Mouse (Mus musculus): ENCODE data around the gene Pttg1. TPM values are rescaled to one million over a fixed set of nuclear protein-coding genes. Genes with fewer than 3 reads are reported as not detected.

Gene Pttg1
- polyA plus RNA-seq, 1 experiment from 2014 or later: 53.0 TPM

DNA sequence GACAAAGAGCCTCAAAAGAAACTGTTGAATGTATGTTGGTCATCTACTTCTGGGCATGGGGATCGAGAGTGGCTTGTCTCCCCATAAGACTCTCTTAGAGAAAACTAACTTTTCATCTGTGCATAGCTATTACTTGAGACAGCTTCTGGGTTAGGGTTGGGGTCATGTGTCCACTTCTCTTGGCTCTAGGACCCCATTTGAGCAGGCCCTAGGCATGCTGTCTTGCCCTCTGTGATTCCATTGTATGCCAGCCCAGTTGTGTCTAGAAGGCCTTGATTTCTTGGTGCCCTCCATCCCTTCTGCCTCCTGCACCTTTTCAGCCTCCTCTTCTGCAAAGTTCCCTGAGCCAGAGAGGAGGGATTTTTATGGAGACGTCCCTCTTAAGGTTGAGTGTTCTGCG is 54.2 kb downstream of the Pttg1 start:
- no peak overlapping the region for H3K9ac ChIP-seq
- 97% methylated on average over 3 of the region's 3 CpGs for WGBS
- H3K4me3 ChIP-seq (replicated peaks; ENCODE audit: low read length): no peak overlapping the region
- no peaks in the 10 kb centered on the region for H3K36me3 ChIP-seq (replicated peaks; ENCODE audit: control insufficient read depth, insufficient read depth)
- DNase-seq (ENCODE audit: low spot score) (no peak), ATAC-seq (ENCODE audit: low FRiP score) (no peak)
- no peak overlapping the region for H3K27ac ChIP-seq
- no peak overlapping the region for H3K4me2 ChIP-seq (replicated peaks)
- H3K27me3 ChIP-seq (ENCODE audit: control insufficient read depth, insufficient read depth, low read length): no peaks in the 10 kb centered on the region
- no peaks in the 10 kb centered on the region for H3K4me1 ChIP-seq (replicated peaks; ENCODE audit: control insufficient read depth, insufficient read depth, low read length)
- no peaks in the 10 kb centered on the region for H3K9me3 ChIP-seq (ENCODE audit: control insufficient read depth, low read length)

MicroRNA genes within 50 kb of the gene (microRNA counts, 519-probe panel; counts per million panel counts)
- microRNA mmu-miR-146a: 3,970 counts per million, percentile 27 among the panel's probes with 10 or more counts

Small RNA genes lying within 50 kb of the gene (microRNA-seq; reads per million reads assigned to microRNA genes)
- 62.6 reads per million, percentile 47 among the genes with 10 or more reads in this experiment for gene Mir146

Other genes starting within 250 kb of the Pttg1 start
- gene Slu7, start 7.5 kb upstream of the Pttg1 start, polyA plus RNA-seq (2014; fragmentation: Nextera tagmentation; extraction: Ambion mirVana): 55.2 and 57.0 TPM in 2 replicates
- 11.8 and 13.5 TPM in 2 replicates for gene C1qtnf2, start 48.0 kb upstream of the Pttg1 start, polyA plus RNA-seq (2014; fragmentation: Nextera tagmentation; extraction: Ambion mirVana)
- 10.9 and 11.9 TPM in 2 replicates for gene Ccnjl, start 102.5 kb upstream of the Pttg1 start, polyA plus RNA-seq (2014; fragmentation: Nextera tagmentation; extraction: Ambion mirVana)
- gene 4933415A04Rik, start 160.8 kb upstream of the Pttg1 start, polyA plus RNA-seq (2014; fragmentation: Nextera tagmentation; extraction: Ambion mirVana): 2.2 and 3.3 TPM in 2 replicates
- gene Fabp6, start 175.3 kb upstream of the Pttg1 start, polyA plus RNA-seq (2014; fragmentation: Nextera tagmentation; extraction: Ambion mirVana): not detected in 2 replicates

All from hindbrain, embryonic 14.5 days (tissue).